Mouse (Mus musculus) cerebellum, adult 11-12 months (tissue): ENCODE results near the gene Xrcc1.
"Not testable (repeated sequence)": the region's sequence is repeated elsewhere in the genome, so short reads cannot be mapped to it uniquely, and the experiment has no call there.

Experiments
- DNase-seq: peaks from one replicate; pipeline ENCODE4 v3.0.0; 2022

Xrcc1 gene

GRCm38 (mm10) chr7:24546068-24546614 lies at the start of gene Xrcc1, which contains the start of gene Pinlyp:
Gene Xrcc1, plus strand, starts transcription at chr7:24546289.
Gene Pinlyp, minus strand, starts transcription at chr7:24546118.
- peak; percentile 58 for DNase-seq

- DNase-seq = no peak
Measured at GRCm38 (mm10) chr7:24499856-24500577, 46.1 kb upstream of the Xrcc1 start.

DNA sequence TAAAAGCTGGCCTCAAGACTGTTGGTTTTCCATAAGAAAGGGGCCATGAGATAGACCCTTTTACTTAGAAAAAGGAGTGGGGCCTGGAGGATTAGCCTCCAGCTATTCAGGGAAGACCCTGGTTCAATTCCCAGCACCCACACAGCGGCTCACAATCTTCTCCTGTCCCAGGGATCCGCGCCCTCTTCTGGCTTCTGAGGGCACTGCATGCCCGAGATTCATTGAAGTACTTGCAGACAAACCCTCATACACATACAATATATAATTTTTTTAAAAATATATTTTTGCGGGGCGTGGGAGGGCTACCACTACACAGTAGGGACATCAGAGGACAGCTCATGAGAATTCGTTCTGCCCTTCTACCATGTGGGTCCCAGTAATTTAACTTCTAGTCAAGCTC lies 45.2 kb upstream of the Xrcc1 start:
- DNase-seq = no peak

- DNase-seq = no peak
Measured at GRCm38 (mm10) chr7:24501492-24501891, 44.6 kb upstream of the Xrcc1 start.

DNA sequence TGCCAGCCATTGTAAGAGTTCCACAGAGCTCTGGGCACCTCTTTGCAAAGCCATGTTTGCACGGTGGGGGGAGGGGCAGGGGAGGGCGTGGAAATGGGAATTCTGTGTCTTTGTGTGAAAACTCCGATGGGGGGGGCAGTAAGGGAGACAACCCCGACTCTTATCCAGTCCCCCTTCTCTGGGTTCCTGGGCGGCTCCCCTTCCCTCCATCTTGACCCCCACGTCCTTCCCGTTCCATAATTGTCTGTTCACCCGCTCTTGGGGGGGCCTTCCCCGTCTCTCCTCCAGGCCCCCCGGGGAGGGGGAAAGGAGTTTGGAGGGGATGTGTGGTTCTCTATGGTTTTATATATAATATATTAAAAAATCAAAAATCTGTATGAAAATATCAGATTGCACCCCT lies 42.1 kb upstream of the Xrcc1 start:
- DNase-seq = no peak

GRCm38 (mm10) chr7:24504868-24505267 lies 41.2 kb upstream of the Xrcc1 start:
- no peak for DNase-seq

DNA sequence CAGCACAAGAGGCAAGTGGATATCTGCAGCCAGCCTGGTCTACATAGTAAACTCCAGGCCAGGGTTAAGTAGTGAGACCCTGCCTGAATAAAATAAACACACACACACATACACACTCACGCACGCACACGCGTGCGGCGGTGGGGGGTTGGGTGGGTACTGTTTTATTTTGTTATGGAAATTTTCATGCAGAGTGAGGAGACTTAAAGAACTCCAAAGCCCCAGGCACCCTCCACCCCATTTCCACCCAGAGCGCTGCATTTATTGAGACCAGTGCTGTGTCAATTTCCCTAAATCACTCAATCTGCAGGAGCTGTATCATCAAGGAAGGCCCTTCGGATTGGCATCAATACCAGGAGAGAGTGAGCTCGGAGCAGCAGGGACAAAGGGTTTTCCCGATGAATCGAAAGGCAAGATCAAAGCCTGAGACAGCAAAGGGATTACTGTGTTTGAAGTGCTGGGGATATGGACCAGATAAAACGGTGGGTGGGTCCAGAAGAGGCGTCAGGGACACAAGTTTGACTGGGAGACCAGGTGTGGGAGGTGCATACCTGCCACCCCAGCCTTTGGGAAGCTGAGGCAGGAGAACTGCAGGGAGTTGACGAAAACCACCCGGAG lies 40.5 kb upstream of the Xrcc1 start:
- DNase-seq = no peak

DNA sequence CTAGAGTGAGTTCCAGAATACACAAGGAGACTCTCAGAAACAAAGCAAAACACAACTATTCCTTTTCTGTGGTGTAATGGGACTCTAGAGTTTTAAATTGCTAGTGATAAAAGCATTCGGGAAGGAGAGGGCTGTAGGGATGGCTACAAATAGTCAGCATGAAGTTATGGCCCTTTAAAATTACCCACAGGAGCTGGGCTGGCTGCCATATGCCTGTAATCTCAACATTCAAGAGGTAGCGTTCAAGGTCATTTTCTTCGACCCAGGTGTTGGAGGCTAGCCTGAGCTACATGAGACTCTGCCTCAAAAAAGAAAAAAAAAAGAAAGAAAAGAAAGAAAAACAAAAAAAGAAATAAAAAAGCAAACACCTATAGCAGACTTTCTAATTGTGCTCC lies 40.0 kb upstream of the Xrcc1 start:
- no peak for DNase-seq

DNA sequence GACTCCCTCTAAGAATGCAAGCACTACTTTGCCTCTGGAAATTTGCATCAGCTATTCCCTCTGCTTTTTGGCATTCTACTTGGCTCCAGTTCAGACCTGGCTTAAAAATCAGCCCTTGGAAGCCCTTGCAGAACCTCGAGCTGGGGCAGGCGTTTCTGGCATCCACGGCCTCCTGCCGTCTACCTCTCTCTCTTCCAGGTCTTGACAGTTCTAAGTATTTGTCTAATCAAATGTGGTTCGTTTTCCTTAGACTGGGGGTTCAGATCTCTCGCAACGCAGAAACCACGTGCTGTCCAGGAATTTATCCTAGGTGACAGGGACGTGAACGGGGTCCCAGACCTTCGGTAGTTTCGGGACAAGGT lies 39.6 kb upstream of the Xrcc1 start:
- DNase-seq = peak; percentile 86

- peak; percentile 89 for DNase-seq
Measured at GRCm38 (mm10) chr7:24506838-24507725, 39.0 kb upstream of the Xrcc1 start, which contains the start of gene Zfp428. Gene Zfp428, plus strand, starts transcription at chr7:24507006.

DNA sequence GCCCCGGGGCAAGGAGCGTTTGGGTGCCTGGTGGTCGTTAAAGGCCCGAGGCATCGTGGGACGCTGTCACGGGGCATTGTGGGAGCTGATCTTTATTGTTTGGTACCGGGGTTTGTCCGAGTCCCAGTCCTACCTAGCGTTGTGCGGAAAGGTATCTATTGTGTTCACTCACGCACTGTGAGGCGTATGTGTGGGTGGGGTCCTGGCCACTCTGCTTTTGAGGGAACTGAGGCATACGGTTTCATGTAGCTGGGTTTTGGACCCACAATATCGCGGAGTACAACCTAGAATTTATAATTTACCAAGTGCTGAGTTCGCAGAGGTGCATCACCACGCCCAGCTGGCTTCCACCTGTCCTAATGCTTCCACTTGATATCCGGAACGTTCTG lies 38.4 kb upstream of the Xrcc1 start:
- peak; percentile 61 for DNase-seq

- no peak for DNase-seq
Measured at GRCm38 (mm10) chr7:24512355-24512754, 33.7 kb upstream of the Xrcc1 start, which contains the start of gene AC161166.1. Gene AC161166.1, minus strand, starts transcription at chr7:24512455.

- DNase-seq = not testable (repeated sequence)
Measured at GRCm38 (mm10) chr7:24516319-24516718, 29.8 kb upstream of the Xrcc1 start.

GRCm38 (mm10) chr7:24517077-24517476 lies 29.0 kb upstream of the Xrcc1 start:
- no peak for DNase-seq

- DNase-seq = no peak
Measured at GRCm38 (mm10) chr7:24517654-24518053, 28.4 kb upstream of the Xrcc1 start.

- no peak for DNase-seq
Measured at GRCm38 (mm10) chr7:24519130-24519529, 27.0 kb upstream of the Xrcc1 start.

DNA sequence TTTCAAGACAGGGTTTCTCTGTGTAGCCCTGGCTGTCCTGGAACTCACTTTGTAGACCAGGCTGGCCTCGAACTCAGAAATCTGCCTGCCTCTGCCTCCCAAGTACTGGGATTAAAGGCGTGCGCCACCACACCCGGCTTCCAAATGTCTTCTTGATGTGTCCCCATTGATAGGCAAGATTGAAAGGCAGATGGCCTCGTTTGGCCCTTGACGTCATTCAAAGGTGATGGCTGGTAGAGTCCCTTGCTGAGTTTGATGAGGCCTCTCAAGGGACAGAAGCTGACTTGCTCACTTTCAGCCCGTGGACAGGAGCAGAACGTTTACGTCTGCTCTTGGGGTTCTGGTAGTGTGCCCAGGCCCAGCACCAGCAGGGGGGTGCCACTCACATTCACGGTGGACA lies 26.0 kb upstream of the Xrcc1 start:
- not testable (repeated sequence) for DNase-seq

DNA sequence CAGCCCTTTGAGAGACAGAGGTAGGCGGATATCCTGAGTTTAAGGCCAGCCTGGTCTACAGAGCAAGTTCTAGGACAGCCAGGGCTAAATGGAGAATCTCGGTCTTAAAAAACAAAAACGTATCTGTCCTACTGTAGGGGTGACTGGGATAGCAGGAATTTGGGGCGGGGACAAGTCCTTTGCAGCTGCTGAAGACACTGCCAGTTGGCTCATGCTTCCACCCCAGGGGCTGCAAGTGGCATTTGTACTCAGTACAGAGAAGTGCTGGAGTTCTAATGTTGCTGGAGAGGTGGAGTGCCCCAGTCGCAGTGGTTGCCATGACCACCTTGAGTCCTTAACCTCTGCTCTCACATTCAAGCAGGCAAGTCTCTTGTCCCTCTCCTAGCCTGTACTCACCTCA lies 23.3 kb upstream of the Xrcc1 start:
- DNase-seq = no peak

GRCm38 (mm10) chr7:24523723-24524122 lies 22.4 kb upstream of the Xrcc1 start:
- DNase-seq = no peak

GRCm38 (mm10) chr7:24524978-24525377 lies 21.1 kb upstream of the Xrcc1 start:
- no peak for DNase-seq

DNA sequence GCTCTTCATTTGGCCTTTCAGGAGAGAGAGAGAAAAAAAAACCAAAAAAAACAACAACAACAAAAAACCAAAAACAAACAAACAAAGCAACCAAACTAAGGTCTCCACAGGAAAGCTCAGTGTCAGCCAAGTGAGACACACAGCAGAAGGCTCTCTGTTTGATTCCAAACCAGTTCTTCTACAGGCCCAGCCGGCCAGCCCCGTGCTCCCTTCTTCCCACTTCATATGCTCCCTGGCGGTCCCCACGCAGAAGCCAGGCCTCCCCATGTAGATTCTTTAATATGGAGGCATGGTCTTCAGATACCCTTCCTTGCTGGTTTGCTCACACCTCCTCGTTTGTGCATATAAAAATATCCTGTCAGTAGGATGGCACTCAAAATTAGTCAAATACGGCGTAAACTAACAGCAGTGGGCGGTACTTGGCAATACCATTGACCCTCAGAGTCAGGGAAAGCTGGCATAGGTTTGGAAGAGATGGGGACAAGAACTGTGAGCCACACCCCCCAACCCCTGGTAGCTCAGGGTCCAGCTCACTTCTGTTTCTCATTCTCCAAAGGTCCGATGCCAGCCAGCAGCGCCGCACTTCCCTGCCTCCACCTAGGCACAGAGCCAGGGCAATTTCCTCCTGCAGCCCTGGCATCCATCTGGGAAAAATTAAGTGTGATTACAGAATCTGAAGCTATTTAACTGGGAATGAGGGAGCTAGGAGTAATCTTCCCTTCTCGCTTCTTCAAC lies 20.2 kb upstream of the Xrcc1 start:
- DNase-seq = peak; percentile 81

- DNase-seq = no peak
Measured at GRCm38 (mm10) chr7:24528861-24529260, 17.2 kb upstream of the Xrcc1 start.

GRCm38 (mm10) chr7:24529580-24529979 lies 16.5 kb upstream of the Xrcc1 start:
- DNase-seq = peak; percentile 74
